Mouse (Mus musculus): ENCODE measurements around the gene Pcgf2.

DNA sequence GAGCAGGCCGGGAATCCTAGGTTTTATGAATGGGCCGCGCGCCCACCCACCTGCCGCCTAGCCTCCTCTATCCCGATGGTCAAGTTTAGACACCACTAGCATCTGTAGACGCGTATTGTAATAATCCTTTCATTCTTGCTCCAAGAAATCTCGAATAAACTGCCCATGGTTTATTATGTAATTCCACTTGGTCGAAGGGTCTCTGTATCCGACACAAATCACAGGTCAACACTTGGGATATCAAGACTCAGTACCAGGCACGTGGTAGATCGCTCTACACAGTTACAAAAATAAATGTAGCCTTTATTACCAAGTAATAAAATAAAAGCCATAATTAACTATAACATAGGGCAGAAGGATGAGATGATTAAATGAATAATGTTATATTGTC is 45.0 kb upstream of the Pcgf2 start:
- TF ChIP-seq POLR2A (IDR thresholded peaks at IDR 0.05; ENCODE audit: borderline replicate concordance, extremely low read depth, low read depth, low read length), result no peak
- TF ChIP-seq CTCF (IDR thresholded peaks at IDR 0.05; ENCODE audit: insufficient read depth, low read length), result no peak
